Mouse (Mus musculus): ENCODE results near the gene Rpl22.

GRCm38 (mm10) chr4:152290991-152291390 lies 34.6 kb upstream of the Rpl22 start:
- TF ChIP-seq ZC3H11A (IDR thresholded peaks at IDR 0.05; ENCODE audit: borderline replicate concordance, low read depth, low read length), result no peak
- TF ChIP-seq MAFK (IDR thresholded peaks at IDR 0.05; ENCODE audit: insufficient read depth, low read depth, low read length), result no peak
